Mouse (Mus musculus): Measurements from ENCODE around the gene Prkcz. TPM values are rescaled to one million over a fixed set of nuclear protein-coding genes. Genes with fewer than 3 reads are reported as not detected.
"Not testable (repeated sequence)": the region's sequence is repeated elsewhere in the genome, so short reads cannot be mapped to it uniquely, and the experiment has no call there.

Prkcz gene
- total RNA-seq, 2 experiments from 2014 or later = 224 to 236 TPM

GRCm38 (mm10) chr4:155362443-155362842, 1.3 kb upstream of the Prkcz start:
- DNase-seq (ENCODE audit: low spot score in 2 of 2) = no peak
- intact Hi-C loops (cut with DNase I) = loop anchor here (10.0 kb wide), 1 partner anchor 212 kb away; no protein-coding TSS in a partner anchor

GRCm38 (mm10) chr4:155360856-155361255, 305 bp downstream of the Prkcz start:
- peak in 1 of 2 experiments; percentile 16 for DNase-seq (ENCODE audit: low spot score in 2 of 2)
- intact Hi-C loops (cut with DNase I) = loop anchor here (10.0 kb wide), 1 partner anchor 214 kb away; no protein-coding TSS in a partner anchor

- intact Hi-C loops (cut with DNase I) = loop anchor here (10.0 kb wide), 1 partner anchor 215 kb away; no protein-coding TSS in a partner anchor
- DNase-seq (ENCODE audit: low spot score in 2 of 2) = no peak
These were observed 1.3 kb downstream of the Prkcz start for GRCm38 (mm10) chr4:155359560-155360464.

GRCm38 (mm10) chr4:155357601-155358000, 3.6 kb downstream of the Prkcz start:
- intact Hi-C loops (cut with DNase I) = no loop called here
- DNase-seq (ENCODE audit: low spot score in 2 of 2) = no peak

GRCm38 (mm10) chr4:155356354-155356753, 4.8 kb downstream of the Prkcz start:
- intact Hi-C loops (cut with DNase I) = no loop called here

GRCm38 (mm10) chr4:155354546-155354945, 6.6 kb downstream of the Prkcz start:
- DNase-seq (ENCODE audit: low spot score in 2 of 2) = no peak
- intact Hi-C loops (cut with DNase I) = no loop called here

More at GRCm38 (mm10) chr4:155356354-155356753, 4.8 kb downstream of the Prkcz start:
- DNase-seq (ENCODE audit: low spot score in 2 of 2) = no peak

GRCm38 (mm10) chr4:155354035-155354434, 7.1 kb downstream of the Prkcz start:
- no peak for DNase-seq (ENCODE audit: low spot score in 2 of 2)
- intact Hi-C loops (cut with DNase I) = no loop called here

GRCm38 (mm10) chr4:155352581-155352980, 8.6 kb downstream of the Prkcz start:
- intact Hi-C loops (cut with DNase I) = no loop called here
- no peak for DNase-seq (ENCODE audit: low spot score in 2 of 2)

- intact Hi-C loops (cut with DNase I) = no loop called here
- no peak for DNase-seq (ENCODE audit: low spot score in 2 of 2)
These were observed 14.8 kb downstream of the Prkcz start for GRCm38 (mm10) chr4:155346350-155346749.

- intact Hi-C loops (cut with DNase I) = no loop called here
- DNase-seq (ENCODE audit: low spot score in 2 of 2) = peak; percentile 86 to 90
These were observed 15.6 kb downstream of the Prkcz start for GRCm38 (mm10) chr4:155345608-155345953.

GRCm38 (mm10) chr4:155344716-155345607, 16.2 kb downstream of the Prkcz start:
- intact Hi-C loops (cut with DNase I) = loop anchor here (5.0 kb wide), 1 partner anchor 38 kb away; no protein-coding TSS in a partner anchor
- DNase-seq (ENCODE audit: low spot score in 2 of 2) = peak; percentile 40 to 55

- intact Hi-C loops (cut with DNase I) = loop anchor here (5.0 kb wide), 1 partner anchor 37 kb away; no protein-coding TSS in a partner anchor
- DNase-seq (ENCODE audit: low spot score in 2 of 2) = no peak
These were observed 16.9 kb downstream of the Prkcz start for GRCm38 (mm10) chr4:155344299-155344600.

GRCm38 (mm10) chr4:155343415-155344298, 17.5 kb downstream of the Prkcz start:
- peak; percentile 48 to 57 for DNase-seq (ENCODE audit: low spot score in 2 of 2)
- intact Hi-C loops (cut with DNase I) = loop anchor here (5.0 kb wide), 1 partner anchor 36 kb away; no protein-coding TSS in a partner anchor

- DNase-seq (ENCODE audit: low spot score in 2 of 2) = no peak
- intact Hi-C loops (cut with DNase I) = no loop called here
These were observed 24.7 kb downstream of the Prkcz start for GRCm38 (mm10) chr4:155336284-155337050.

- intact Hi-C loops (cut with DNase I) = no loop called here
- DNase-seq (ENCODE audit: low spot score in 2 of 2) = no peak
These were observed 28.9 kb downstream of the Prkcz start for GRCm38 (mm10) chr4:155332253-155332652.

GRCm38 (mm10) chr4:155328385-155328784, 32.8 kb downstream of the Prkcz start:
- intact Hi-C loops (cut with DNase I); DNase-seq (ENCODE audit: low spot score in 2 of 2): not testable (repeated sequence)

GRCm38 (mm10) chr4:155325773-155326172, 35.4 kb downstream of the Prkcz start:
- intact Hi-C loops (cut with DNase I) = no loop called here
- DNase-seq (ENCODE audit: low spot score in 2 of 2) = no peak

- intact Hi-C loops (cut with DNase I) = no loop called here
These were observed 36.6 kb downstream of the Prkcz start for GRCm38 (mm10) chr4:155324511-155324910.

More at GRCm38 (mm10) chr4:155324511-155324910, 36.6 kb downstream of the Prkcz start:
- DNase-seq (ENCODE audit: low spot score in 2 of 2) = no peak

Measured in left cerebral cortex, postnatal 36 days (tissue).